32 mouse cellular contexts compared by ENCODE assay signal in the genomic region with DNA sequence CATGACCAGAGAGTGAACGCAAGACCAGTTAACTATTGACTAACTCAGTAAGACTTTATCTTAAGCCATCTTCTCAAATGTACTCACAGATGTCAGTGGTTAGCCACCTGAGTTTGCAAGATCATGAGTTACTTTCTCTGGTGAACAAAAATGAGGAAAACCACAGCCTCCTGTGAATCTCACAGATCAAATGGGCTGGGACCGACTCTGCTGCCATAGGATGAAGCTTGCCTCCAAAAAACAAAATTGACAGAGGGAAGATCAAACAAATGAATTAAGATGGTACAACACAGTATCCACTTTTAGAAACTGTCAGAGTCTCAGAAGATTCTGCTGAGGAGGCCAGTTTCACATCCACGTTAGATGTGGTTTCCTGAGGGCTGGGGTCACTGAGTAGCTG. TPM values are rescaled to one million over a fixed set of nuclear protein-coding genes. Genes with fewer than 3 reads are reported as not detected.
"Had no signal": no experiment of that assay in that cellular context is flagged by ENCODE, and none has a peak within 500 bp of the region (broad histone marks: within the 10 kb centered on the region; RNA-seq: fewer than 3 reads in every experiment).

No protein-coding gene starts in this region.

- H3K9ac ChIP-seq: liver, embryonic 14.5 days; liver, postnatal 0 days; lung, embryonic 14.5 days; midbrain, embryonic 13.5 days; neural tube, embryonic 13.5 days; stomach, embryonic 15.5 days had no signal

- DNase-seq: kidney, adult 2 months; kidney, postnatal 25 days; layer of hippocampus, postnatal 36 days; liver, postnatal 0 days; lung, embryonic 14.5 days; retina, postnatal 1 day; right cerebral cortex, postnatal 25 days; spleen, adult 18-20 months had no signal

- H3K4me2 ChIP-seq: lung, embryonic 14.5 days; midbrain, embryonic 13.5 days; neural tube, embryonic 13.5 days; stomach, embryonic 15.5 days had no signal

- H3K4me3 ChIP-seq: layer of hippocampus, adult 2 months; left cerebral cortex, adult 2 months; megakaryocyte, embryonic 14.5 days; midbrain, embryonic 10.5 days; midbrain, embryonic 13.5 days; myocyte; neural tube, embryonic 13.5 days; stomach, embryonic 15.5 days had no signal

- H3K27me3 ChIP-seq: midbrain, embryonic 13.5 days; neural tube, embryonic 13.5 days; stomach, embryonic 15.5 days had no signal

- H3K4me1 ChIP-seq: midbrain, embryonic 10.5 days; midbrain, embryonic 13.5 days; neural tube, embryonic 13.5 days; stomach, embryonic 15.5 days had no signal

- H3K36me3 ChIP-seq: midbrain, embryonic 10.5 days; midbrain, embryonic 13.5 days; neural tube, embryonic 13.5 days; stomach, embryonic 15.5 days had no signal

- H3K9me3 ChIP-seq: megakaryocyte, embryonic 14.5 days; midbrain, embryonic 10.5 days; midbrain, embryonic 13.5 days; neural tube, embryonic 13.5 days; stomach, embryonic 15.5 days had no signal

- ATAC-seq: liver, postnatal 0 days; lung, postnatal 0 days; midbrain, embryonic 13.5 days; midbrain, embryonic 16.5 days had no signal

- H3K27ac ChIP-seq: kidney, postnatal 0 days; layer of hippocampus, adult 2 months; left cerebral cortex, adult 2 months; liver, embryonic 14.5 days; macrophage; midbrain, embryonic 10.5 days; midbrain, embryonic 13.5 days; neural tube, embryonic 13.5 days; stomach, embryonic 15.5 days had no signal

RNA-seq across cellular contexts. Expression of a gene that starts 0.7 kb away (rescaled TPM):
- total RNA-seq: layer of hippocampus, adult 2 months; layer of hippocampus, postnatal 10 days; layer of hippocampus, postnatal 36 days; left cerebral cortex, postnatal 10 days; left cerebral cortex, postnatal 36 days; liver, adult 2 months; monocyte, adult 5-6 weeks; neutrophil, adult 5-6 weeks had no signal
- polyA plus RNA-seq: kidney, adult 2 months; kidney, embryonic 14.5 days; kidney, postnatal 0 days; large intestine, adult 2 months; limb, embryonic 11.5 days; limb, embryonic 14.5 days; liver, adult 2 months; liver, embryonic 14.5 days; liver, postnatal 0 days; lung, embryonic 14.5 days; lung, postnatal 0 days; macrophage; midbrain, embryonic 10.5 days; midbrain, embryonic 13.5 days; midbrain, embryonic 16.5 days; myocyte; neural tube, embryonic 13.5 days; stomach, embryonic 15.5 days; urinary bladder, adult 2 months had no signal

RNA-seq across cellular contexts. Expression of a gene that starts 9.3 kb away (rescaled TPM):
- total RNA-seq: layer of hippocampus, adult 2 months; layer of hippocampus, postnatal 10 days; layer of hippocampus, postnatal 36 days; left cerebral cortex, postnatal 10 days; left cerebral cortex, postnatal 36 days; liver, adult 2 months; monocyte, adult 5-6 weeks; neutrophil, adult 5-6 weeks had no signal
- polyA plus RNA-seq: kidney, adult 2 months; kidney, embryonic 14.5 days; kidney, postnatal 0 days; large intestine, adult 2 months; limb, embryonic 11.5 days; limb, embryonic 14.5 days; liver, adult 2 months; liver, embryonic 14.5 days; liver, postnatal 0 days; lung, embryonic 14.5 days; lung, postnatal 0 days; macrophage; midbrain, embryonic 10.5 days; midbrain, embryonic 13.5 days; midbrain, embryonic 16.5 days; myocyte; neural tube, embryonic 13.5 days; stomach, embryonic 15.5 days; urinary bladder, adult 2 months had no signal

RNA-seq across cellular contexts. Expression of a gene that starts 15.0 kb away (rescaled TPM):
- total RNA-seq: layer of hippocampus, adult 2 months; layer of hippocampus, postnatal 10 days; layer of hippocampus, postnatal 36 days; left cerebral cortex, adult 2 months; left cerebral cortex, postnatal 10 days; left cerebral cortex, postnatal 36 days; liver, adult 2 months; monocyte, adult 5-6 weeks; neutrophil, adult 5-6 weeks had no signal
- polyA plus RNA-seq: kidney, adult 2 months; kidney, embryonic 14.5 days; kidney, postnatal 0 days; large intestine, adult 2 months; limb, embryonic 11.5 days; limb, embryonic 14.5 days; liver, adult 2 months; liver, embryonic 14.5 days; liver, postnatal 0 days; lung, embryonic 14.5 days; lung, postnatal 0 days; macrophage; midbrain, embryonic 10.5 days; midbrain, embryonic 13.5 days; midbrain, embryonic 16.5 days; myocyte; neural tube, embryonic 13.5 days; stomach, embryonic 15.5 days had no signal

RNA-seq across cellular contexts. Expression of a gene that starts 28.0 kb away (rescaled TPM):
- total RNA-seq: liver, adult 2 months; monocyte, adult 5-6 weeks; neutrophil, adult 5-6 weeks had no signal
- polyA plus RNA-seq: kidney, adult 2 months; kidney, embryonic 14.5 days; limb, embryonic 11.5 days; limb, embryonic 14.5 days; liver, adult 2 months; liver, embryonic 14.5 days; liver, postnatal 0 days; lung, embryonic 14.5 days; macrophage; myocyte had no signal
